Mouse (Mus musculus) adrenal gland, postnatal 14 days (tissue): ENCODE measurements at regions not wholly inside any gene's neighbourhood (a gene's known extent, or its start where the extent isn't known, plus 50 kb on each side); places are given as distances from the start of the nearest gene placed in this dataset.
"Not testable (repeated sequence)": the region's sequence is repeated elsewhere in the genome, so short reads cannot be mapped to it uniquely, and the experiment has no call there.

Experiments
- DNase-seq: peaks from one replicate; pipeline ENCODE4 v3.0.0; 2021; ENCODE audit warnings: mixed read lengths

GRCm38 (mm10) chr2:123655551-123655950 is 434.2 kb upstream of the Sema6d start:
- no peak for DNase-seq

DNA sequence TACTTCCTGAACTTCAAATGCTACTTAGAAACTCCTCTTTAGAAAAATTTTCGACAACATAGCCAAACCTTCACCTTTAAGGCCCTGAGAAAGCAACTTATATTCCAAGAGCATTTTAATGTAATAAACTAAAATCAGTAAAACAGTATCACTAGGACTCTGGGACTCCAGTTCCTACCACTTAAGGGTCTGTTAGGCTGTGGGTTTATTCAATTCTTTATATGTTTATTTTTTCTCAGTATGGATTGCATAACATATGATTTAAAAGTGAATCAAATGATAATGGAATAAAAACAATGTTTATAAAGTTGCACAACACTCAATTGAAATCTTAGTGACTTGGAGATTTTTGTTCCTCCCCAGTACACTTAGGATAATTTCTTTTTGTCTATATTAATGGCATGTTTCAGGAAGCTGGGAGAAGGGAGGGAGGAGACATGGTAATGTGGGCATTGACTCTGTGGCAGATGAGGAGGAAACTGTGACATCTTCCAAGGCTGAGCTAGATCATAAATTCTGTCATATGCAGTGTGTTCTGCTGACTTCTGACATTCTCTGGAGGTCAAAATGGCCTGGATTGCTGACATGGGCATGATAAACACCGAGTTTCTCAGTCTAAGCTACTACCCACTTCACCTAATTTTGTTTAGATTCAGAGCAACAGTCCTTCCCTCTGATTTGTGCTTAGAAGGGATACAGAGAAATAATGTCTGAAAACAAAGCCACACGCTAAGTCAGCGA is 401.3 kb upstream of the Sema6d start:
- peak; percentile 19 for DNase-seq

DNA sequence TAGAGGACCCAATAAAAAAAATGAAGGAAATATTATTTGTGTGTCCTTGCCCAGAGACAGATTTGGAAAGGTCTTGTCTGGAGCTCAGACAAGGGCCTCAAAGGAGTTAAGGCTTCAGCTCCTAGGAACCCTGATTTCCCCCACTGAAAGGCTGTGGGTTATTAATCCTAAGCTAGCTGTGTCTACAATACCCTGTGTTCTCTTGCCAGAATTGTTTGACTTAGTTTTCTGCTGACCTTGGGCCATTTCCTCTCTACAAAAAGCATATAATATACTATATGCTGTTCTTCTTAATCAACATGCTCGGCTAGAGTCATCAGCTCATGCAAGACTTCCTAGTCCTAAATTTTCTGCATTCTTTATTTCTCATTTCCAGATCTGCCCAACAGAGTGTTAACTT is 400.0 kb upstream of the Sema6d start:
- no peak for DNase-seq

- no peak for DNase-seq
Observed at GRCm38 (mm10) chr2:123739688-123740087, 350.1 kb upstream of the Sema6d start.

DNA sequence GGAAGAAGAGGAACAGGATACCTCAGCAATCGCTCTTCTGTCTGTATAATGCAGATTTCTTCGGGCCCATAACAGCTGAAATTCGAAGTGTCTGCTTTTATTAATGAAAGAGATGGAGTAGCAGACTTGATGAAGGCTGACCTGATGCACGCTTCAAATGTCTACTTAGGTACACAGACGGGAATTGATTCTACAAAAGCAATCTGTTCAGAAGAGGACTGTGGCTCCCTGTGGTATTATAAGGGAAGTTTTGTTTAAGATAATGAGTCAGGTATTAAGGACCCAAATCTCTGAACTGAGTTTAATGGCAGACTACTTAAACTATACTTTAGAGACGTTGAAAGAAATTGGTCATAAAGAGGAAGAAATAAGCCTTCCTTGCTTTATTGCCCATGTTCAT is 349.2 kb upstream of the Sema6d start:
- no peak for DNase-seq

DNA sequence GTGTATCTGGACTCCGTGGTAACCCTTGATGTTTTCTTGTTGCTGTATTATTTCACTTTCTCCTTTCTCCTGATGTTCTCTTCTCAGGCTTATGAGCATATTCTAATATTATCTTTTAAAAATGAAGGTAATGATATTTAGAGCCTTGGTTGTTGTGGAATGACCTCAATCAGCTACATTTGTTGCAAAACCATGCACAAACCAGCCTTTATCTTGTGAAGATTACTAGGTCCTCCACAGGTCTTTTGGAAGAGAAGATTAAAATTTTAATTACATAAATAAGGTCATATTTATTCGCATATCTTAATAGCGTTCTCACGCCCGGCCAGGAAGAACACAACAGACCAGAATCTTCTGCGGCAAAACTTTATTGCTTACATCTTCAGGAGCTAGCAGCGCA is 335.5 kb upstream of the Sema6d start:
- DNase-seq: no peak

GRCm38 (mm10) chr2:123754656-123755499 is 334.9 kb upstream of the Sema6d start:
- not testable (repeated sequence) for DNase-seq

DNA sequence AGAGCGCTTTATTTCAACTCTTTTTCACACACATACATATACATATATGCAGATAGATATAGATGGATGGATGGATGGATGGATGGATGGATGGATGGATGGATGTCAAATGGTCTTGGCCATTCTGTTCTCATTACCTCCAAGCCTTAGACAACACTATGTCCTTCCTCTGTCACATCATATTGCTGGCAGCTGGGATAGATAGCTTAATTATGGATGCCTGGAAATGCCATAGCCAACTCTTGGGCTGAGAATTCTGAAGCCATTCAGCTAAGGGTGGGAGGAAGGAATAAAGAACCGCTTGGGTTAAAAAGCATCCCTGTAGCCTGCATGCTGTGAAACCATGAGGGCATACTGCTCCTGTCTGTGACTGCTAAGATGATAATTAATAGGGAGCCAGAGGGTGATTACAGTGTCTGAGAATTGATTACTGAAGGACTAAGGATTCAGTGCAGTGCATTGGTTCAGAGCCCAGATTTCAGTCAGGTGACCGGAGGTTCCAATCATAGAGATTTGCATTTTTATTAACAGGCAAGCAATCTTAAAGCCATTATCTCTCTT is 290.5 kb upstream of the Sema6d start:
- DNase-seq: no peak

- no peak for DNase-seq
Observed at GRCm38 (mm10) chr2:123805646-123806045, 284.1 kb upstream of the Sema6d start.

- DNase-seq: no peak
Observed at GRCm38 (mm10) chr2:123806370-123806769, 283.4 kb upstream of the Sema6d start.

GRCm38 (mm10) chr2:123813182-123813949 is 276.4 kb upstream of the Sema6d start:
- DNase-seq: peak; percentile 8

DNA sequence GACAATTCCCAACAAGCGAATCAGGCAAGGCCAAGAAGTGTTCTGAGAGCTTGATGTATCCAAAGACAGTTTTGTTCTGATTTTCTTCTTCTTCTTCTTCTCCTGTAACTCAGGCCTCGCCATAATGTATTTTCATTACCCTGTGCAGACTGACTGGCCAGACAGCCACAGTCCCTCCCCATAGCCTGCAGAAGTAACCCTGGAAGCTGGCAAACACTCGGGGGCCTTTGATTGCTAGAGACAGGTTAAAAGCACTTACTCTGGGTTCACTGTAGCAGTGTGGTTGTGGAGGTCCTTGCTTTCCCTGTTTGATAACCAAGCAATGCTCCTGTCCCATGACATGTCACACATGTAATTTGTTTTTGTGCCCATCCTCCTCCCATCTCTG is 275.8 kb upstream of the Sema6d start:
- DNase-seq: no peak

DNA sequence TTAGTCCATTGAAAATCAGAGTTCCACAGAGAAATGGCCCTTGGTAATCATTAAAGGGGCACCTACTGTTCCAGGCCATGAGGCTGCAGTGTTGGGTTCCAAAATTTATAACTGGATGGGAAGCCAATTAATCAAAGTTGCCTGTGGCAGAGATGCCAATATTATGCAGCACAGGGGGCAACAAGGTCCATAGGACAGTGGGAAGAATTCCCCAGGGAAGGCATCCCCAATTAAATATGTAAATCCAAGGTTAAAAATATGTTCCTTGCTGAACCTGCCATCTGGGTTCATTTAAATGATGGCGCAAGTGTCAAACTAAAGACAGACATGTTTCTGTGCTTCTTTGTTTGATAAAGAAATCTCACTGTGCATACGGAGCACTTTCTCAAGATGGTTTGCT is 273.1 kb upstream of the Sema6d start:
- no peak for DNase-seq

DNA sequence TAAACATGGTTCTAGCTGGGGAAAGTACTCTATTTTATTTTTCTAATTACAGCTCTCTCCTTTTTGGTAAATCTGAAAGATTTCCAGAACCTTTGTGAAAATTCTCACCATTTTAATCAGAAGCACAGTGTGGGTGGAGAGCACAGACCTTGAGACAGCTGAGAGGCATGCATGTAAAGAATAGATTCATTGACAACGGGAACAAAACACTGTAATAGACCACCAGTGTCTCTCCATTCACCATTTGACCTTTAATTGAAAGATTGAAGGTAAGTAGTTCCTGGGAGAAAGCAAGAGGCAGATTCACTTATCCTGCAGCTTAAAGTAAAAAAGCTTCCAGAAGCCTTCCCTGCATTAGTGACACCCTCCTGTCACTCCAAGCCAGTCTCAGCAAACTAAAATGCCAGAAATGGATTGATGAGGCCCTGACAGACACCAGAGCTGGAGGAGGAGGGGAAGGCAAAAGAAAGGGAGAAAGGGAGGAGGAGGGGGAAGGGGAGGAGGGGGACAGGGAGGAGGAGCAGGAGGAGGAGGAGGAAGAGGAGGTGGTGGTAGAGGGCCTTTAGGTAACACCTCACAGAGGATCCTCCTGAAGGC is 256.1 kb upstream of the Sema6d start:
- no peak for DNase-seq
